Comparison of ENCODE assay signal across 28 mouse cellular contexts in genomic region chr7:65523116-65523515, GRCm38 (mm10).
"Had no signal": no experiment of that assay in that cellular context is flagged by ENCODE, and none has a peak within 500 bp of the region (broad histone marks: within the 10 kb centered on the region; RNA-seq: fewer than 3 reads in every experiment).

No protein-coding gene starts in this region.

- H3K4me2 ChIP-seq: embryonic facial prominence, embryonic 12.5 days; embryonic facial prominence, embryonic 13.5 days; embryonic facial prominence, embryonic 15.5 days; forebrain, embryonic 12.5 days; forebrain, embryonic 13.5 days; forebrain, embryonic 15.5 days had no signal

- H3K9me3 ChIP-seq: embryonic facial prominence, embryonic 10.5 days; embryonic facial prominence, embryonic 12.5 days; embryonic facial prominence, embryonic 13.5 days; embryonic facial prominence, embryonic 15.5 days; forebrain, embryonic 10.5 days; forebrain, embryonic 12.5 days; forebrain, embryonic 13.5 days; forebrain, embryonic 15.5 days had no signal

- H3K27me3 ChIP-seq: forebrain, embryonic 15.5 days had no signal

- H3K36me3 ChIP-seq: embryonic facial prominence, embryonic 10.5 days; embryonic facial prominence, embryonic 12.5 days; embryonic facial prominence, embryonic 13.5 days; embryonic facial prominence, embryonic 15.5 days; forebrain, embryonic 10.5 days; forebrain, embryonic 12.5 days; forebrain, embryonic 15.5 days had no signal

- H3K4me3 ChIP-seq: embryonic facial prominence, embryonic 10.5 days; embryonic facial prominence, embryonic 12.5 days; embryonic facial prominence, embryonic 13.5 days; embryonic facial prominence, embryonic 15.5 days; erythroblast, embryonic 14.5 days; forebrain, embryonic 10.5 days; forebrain, embryonic 12.5 days; forebrain, embryonic 13.5 days; forebrain, embryonic 15.5 days; gastrocnemius, adult 2 months had no signal

- H3K4me1 ChIP-seq: embryonic facial prominence, embryonic 12.5 days; forebrain, embryonic 12.5 days had no signal

- H3K9ac ChIP-seq: embryonic facial prominence, embryonic 12.5 days; embryonic facial prominence, embryonic 13.5 days; embryonic facial prominence, embryonic 15.5 days; forebrain, embryonic 12.5 days; forebrain, embryonic 13.5 days; forebrain, embryonic 15.5 days; forebrain, postnatal 0 days had no signal

- DNase-seq: cerebellum, adult 18-20 months; cerebellum, adult 2 months; cerebellum, adult 8-10 months; cerebellum, adult 9-10 months; cerebellum, adult 9-11 months; cerebellum, postnatal 10 days; cerebellum, postnatal 14 days; cerebellum, postnatal 25 days; cerebellum, postnatal 36 days; embryo, embryonic 11 days; forebrain, postnatal 0 days; gastrocnemius, adult 2 months; gastrocnemius, postnatal 10 days; gastrocnemius, postnatal 14 days; gastrocnemius, postnatal 25 days; gastrocnemius, postnatal 36 days; heart, adult 18-20 months had no signal

- ATAC-seq: forebrain, embryonic 13.5 days; forebrain, embryonic 14.5 days; forebrain, embryonic 15.5 days; forebrain, embryonic 16.5 days; forebrain, postnatal 0 days had no signal

- H3K27ac ChIP-seq: embryonic facial prominence, embryonic 10.5 days; embryonic facial prominence, embryonic 12.5 days; embryonic facial prominence, embryonic 13.5 days; embryonic facial prominence, embryonic 15.5 days; forebrain, embryonic 10.5 days; forebrain, embryonic 12.5 days; forebrain, embryonic 13.5 days; forebrain, embryonic 15.5 days; gastrocnemius, adult 2 months had no signal
